Mouse (Mus musculus) urinary bladder, postnatal 4 days (tissue): ENCODE measurements around the gene Ric3.
"Not testable (repeated sequence)": the region's sequence is repeated elsewhere in the genome, so short reads cannot be mapped to it uniquely, and the experiment has no call there.

Experiments
- DNase-seq, 2 experiments: peaks; one replicate each; pipeline ENCODE4 v3.0.0; 2021 to 2022; ENCODE audit warnings: low spot score in 2 of 2

The Ric3 gene

GRCm38 (mm10) chr7:109083113-109083812 is at the start of gene Ric3:
TSS of gene Ric3 (minus strand) at chr7:109083331.
- DNase-seq: no peak

DNA sequence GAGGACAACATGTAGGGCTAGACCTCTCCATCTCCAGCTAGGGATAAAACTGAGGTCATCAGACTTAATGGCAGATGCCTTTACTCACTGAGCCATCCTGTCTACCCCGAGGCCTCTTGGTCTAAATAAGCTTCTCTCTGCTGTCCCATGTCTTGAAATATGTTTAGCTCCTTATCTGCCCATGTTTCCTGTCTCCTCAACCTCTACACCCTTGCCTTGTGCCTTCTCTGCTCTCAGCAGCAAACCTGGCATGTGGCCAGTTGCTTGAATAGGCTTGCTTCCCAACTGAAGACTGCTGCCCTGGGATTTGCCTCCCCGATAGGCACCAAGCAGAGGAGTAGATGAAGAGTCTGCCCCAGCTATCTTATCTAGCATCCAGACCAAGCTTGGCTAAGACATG is 48.4 kb upstream of the Ric3 start:
- DNase-seq: no peak

DNA sequence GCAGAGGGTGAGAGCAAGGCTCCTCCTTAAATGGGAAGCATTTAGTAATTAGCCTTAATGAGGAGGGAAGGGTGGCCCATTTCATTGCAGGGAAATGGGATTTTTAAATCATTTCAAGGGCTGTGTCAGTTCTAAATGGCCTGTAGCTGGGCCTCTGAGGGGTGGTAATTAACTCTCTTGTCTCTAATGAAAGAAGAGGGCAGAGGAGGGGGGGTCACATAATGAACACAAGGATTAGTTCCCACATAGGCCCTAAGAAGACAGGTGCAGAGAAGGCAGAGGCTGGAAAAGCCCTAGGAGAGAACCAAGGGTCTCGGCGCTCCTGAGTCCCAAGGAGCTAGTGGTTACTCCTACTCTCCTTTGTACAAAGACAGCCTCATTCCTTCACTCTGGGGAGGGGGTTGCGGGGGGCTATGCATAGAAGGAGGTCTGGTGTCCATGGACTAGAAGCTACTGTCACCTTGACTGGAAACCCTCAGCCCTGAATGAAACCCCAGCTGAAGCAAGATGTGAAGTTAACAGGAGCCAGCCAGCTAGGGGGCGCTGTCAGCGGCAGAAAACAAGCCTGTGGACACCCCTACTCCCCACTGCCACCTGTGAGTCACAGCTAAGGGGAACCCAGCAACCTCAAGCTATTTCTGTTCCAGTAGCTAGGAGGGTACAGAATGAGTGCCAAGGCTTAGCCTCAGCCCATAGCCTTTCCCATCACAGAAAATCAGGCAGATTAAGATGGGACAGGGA is 47.0 kb upstream of the Ric3 start:
- peak in 1 of 2 experiments; percentile 42 for DNase-seq

- DNase-seq: peak in 1 of 2 experiments; percentile 59
Measured at GRCm38 (mm10) chr7:109129442-109129841, 46.3 kb upstream of the Ric3 start.

GRCm38 (mm10) chr7:109115929-109116328 is 32.8 kb upstream of the Ric3 start:
- peak in 1 of 2 experiments; percentile 53 for DNase-seq

- not testable (repeated sequence) for DNase-seq
Measured at GRCm38 (mm10) chr7:109115488-109115887, 32.4 kb upstream of the Ric3 start.

GRCm38 (mm10) chr7:109114950-109115349 is 31.8 kb upstream of the Ric3 start:
- peak in 1 of 2 experiments; percentile 44 for DNase-seq

- peak; percentile 13 to 56 for DNase-seq
Measured at GRCm38 (mm10) chr7:109111000-109111399, 27.9 kb upstream of the Ric3 start.

DNA sequence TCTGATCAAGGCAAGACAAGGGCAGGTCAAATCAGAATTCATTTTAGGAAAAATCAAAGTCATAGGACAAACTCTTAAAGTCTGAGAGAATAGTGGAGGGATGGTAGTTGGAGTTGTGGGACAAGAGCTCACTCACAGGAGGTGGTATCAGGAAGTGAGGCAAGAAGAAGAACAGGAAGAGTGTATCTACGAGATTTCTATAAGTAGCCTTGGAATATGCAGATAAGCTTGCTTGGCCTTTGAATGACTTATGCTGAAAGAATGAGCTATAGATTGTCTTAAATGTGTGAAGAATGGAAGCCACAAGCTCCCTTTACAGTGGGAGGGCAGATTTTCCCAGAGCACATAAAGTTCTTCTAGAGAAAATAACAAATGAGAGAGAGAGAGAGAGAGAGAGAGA is 21.8 kb upstream of the Ric3 start:
- DNase-seq: no peak

GRCm38 (mm10) chr7:109101167-109101566 is 18.0 kb upstream of the Ric3 start:
- DNase-seq: peak in 1 of 2 experiments; percentile 4

DNA sequence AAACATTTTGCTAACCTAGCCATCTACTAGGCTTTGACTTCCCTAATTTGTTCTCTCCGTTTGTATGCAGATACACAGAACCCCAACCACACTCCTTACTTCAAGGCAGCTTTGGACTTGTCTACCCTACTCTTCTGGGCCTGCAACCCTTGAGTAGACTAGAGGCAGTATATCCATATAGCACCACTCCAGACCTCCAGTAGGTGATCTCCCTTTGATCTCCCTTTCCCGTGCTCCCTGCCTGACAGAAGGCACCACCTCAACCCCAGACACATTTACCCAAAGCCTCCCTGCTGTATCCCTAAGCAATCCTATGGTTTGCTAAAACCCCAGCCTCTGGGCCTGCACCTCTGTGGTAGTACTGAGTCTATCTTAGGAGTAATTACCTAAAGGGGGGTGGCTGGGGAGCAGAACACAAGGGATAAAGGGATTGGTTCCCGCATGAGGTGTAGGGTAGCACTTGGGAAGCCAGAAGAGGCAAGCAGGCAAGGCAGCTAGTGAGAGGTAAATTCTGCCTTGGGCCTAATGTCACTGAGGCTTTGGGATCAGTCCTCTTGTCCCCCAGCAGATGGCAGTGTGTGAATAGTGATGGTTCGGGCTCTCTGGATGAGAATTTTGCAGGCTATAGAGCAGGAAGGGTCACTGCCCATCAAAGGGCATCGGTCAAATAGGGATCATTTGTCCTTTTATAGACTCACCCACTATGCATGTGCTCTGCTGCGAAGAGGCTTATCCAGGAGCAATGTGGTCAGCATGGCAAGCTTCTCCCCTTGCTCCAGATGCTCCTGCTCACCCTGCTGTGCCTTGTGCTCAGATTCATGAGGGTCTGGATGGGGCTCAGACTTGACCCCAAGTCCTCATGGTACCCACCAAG is 15.3 kb upstream of the Ric3 start:
- DNase-seq: no peak

GRCm38 (mm10) chr7:109097203-109097602 is 14.1 kb upstream of the Ric3 start:
- no peak for DNase-seq

DNA sequence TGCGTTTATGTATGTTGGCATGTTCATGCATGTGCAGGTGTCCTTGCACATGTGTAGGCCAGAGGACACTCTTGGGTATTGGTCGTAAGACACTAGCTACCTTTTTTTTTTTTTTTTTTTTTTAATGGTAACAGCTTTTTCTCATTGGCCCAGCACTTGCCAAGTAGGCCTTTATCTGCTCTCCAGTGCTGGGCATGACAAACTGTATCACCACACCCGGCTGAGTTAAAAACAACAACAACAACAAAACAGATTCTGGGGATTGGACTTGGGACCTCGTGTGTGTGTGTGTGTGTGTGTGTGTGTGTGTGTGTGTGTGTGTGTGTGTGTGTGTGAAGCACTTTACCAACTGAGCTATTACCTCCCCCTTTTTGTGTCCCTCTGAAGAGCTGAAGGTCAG is 13.5 kb upstream of the Ric3 start:
- no peak for DNase-seq

- no peak for DNase-seq
Measured at GRCm38 (mm10) chr7:109094294-109094693, 11.2 kb upstream of the Ric3 start.

DNA sequence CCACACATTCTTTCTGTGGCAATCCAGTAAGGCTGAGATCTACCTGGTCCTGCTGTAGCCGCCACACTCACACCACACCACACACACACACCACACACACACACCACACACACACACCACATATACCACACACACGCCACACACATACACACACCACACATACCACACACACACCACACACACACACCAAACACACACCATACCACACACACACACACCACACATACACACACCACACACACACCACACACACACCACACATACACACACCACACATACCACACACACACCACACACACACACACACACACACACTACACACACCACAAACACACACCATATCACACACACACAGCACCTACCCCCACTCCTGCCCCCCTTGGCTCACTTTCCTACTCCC is 8.2 kb upstream of the Ric3 start:
- not testable (repeated sequence) for DNase-seq

GRCm38 (mm10) chr7:109086946-109087345 is 3.8 kb upstream of the Ric3 start:
- DNase-seq: no peak

- no peak for DNase-seq
Measured at GRCm38 (mm10) chr7:109083813-109084184, 668 bp upstream of the Ric3 start.

- DNase-seq: no peak
Measured at GRCm38 (mm10) chr7:109082269-109083112, 640 bp downstream of the Ric3 start.

- no peak for DNase-seq
Measured at GRCm38 (mm10) chr7:109072326-109072725, 10.8 kb downstream of the Ric3 start.

- DNase-seq: no peak
Measured at GRCm38 (mm10) chr7:109069641-109070040, 13.5 kb downstream of the Ric3 start.

DNA sequence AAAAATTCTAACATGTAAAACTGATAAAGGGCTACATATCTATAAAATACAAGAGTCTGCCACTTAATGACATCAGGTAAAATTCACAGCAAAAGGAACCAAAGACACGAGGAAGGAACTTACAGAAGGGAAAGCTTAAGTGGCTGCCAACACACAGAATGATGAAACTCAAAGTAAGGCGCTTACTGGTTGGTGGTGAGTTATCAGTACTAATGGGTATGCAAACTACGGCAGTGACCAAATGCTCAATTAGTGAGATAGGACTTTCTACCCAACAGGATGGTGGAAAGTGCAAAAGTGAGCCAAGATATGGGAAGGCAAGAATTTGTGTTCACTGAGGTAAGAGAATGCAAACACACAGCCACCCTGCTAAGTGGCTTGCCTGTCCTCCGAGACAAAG is 23.6 kb downstream of the Ric3 start:
- DNase-seq: no peak
